Mouse (Mus musculus) megakaryocyte progenitor cell, adult 5-6 weeks (primary cell): ENCODE data around the gene Dpm3. TPM values are rescaled to one million over a fixed set of nuclear protein-coding genes. Genes with fewer than 3 reads are reported as not detected.
A peak's percentile ranks its signal among the peaks of the same experiment; 100 is the strongest.

ENCODE experiments used
- ATAC-seq: replicated peaks from 2 replicates; pipeline ENCODE4 v1.8.0; 2016; ENCODE audit warnings: mild to moderate bottlenecking, moderate TSS enrichment, inconsistent platforms; ENCODE audit not compliant: poor library complexity
- total RNA-seq, 2 experiments: library from RNA; stranded (forward) in 1 of 2; stranded (reverse) in 1 of 2; fragments of 157-497, 149-512 nt in 1 of 2; fragments of 200-1000 nt in 1 of 2; gene quantifications; 2 replicates each; pipeline versions ENCODE4 v1.2.3 to v1.2.4; 2015 to 2017

Dpm3 gene
- total RNA-seq, 2 experiments from 2014 or later = 101 to 135 TPM

GRCm38 (mm10) chr3:89292303-89292702 lies 33.1 kb downstream of the Dpm3 start:
- no peak for ATAC-seq

DNA sequence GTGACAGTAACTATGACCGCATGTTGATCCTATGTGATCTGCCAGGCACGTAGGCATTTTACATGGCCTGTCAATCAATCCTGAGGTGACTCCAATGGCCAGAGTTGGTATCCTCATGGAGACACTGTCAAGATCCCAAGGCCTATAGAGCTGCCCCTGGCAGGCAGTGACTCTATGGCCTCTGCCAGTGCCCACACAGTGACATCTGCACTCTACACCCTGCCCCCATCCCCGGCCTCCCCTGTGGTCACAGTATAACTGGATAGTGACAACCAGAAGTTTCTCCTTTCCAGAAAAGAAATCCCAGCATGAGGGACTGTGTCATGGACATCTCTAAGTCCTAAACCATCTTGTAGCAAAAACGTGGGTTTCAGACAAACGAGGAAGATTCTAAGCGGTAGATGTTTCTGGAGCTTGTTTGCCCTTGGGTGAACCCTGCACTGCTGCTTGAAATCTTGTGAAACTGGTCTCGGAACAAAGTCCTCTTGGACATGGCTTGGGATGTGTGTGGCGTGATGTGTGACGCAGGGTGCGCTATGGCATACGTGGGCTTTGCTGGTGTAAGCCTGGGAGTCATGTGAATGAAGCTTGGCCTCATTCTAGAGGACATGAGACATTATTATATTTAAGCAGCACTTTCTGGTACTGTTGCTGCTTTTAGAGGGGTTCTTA lies 34.2 kb downstream of the Dpm3 start:
- ATAC-seq = no peak

GRCm38 (mm10) chr3:89294195-89294594 lies 35.0 kb downstream of the Dpm3 start:
- ATAC-seq = no peak

GRCm38 (mm10) chr3:89295685-89296230 lies 36.6 kb downstream of the Dpm3 start:
- ATAC-seq = no peak

DNA sequence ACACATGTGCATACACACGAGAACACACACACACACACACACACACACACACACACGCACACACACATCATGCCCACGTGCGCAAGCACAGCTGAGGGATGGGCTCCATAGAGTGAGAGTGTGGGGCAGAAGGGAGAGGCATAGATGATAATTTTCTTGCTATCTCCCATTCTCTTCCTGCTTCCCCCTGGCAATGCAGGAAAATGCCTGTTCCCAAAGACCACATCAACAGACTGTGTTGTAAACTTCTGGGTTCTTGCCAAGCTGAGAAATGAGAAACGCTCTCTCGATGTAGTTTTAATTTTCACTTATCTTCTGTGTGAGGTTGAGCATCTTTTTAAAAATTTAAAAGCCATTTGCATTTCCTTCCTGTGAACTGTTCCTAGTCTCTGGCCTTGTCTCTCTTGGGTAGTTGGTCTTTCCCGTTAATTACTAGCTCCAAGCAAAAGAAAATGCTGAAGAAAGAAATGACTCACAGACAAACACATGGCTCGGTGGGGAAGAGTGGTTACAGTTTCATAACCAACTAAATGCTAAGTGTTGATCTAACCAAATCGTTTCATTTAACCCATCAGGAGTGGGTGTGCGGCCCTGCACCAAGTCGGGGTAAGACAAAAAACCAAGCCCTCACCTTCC lies 37.7 kb downstream of the Dpm3 start:
- no peak for ATAC-seq

DNA sequence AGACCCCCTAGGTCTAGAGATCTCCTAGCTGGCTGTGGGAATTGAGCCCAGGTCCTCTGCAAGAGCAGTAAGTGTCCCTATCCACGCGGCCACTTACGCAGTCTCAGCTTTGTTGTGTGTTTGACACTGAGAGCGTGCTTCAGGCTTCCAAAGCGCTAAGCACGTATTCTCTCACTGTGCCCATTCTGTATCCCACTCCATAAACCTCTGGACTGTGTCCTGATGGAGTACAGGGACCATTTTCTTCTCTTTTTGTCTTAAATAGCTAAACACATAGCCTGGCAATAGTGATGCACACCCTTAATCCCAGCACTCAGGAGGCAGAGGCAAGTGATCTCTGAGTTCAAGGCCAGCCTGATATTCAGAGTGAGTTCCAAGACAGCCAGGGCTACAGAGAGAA lies 39.8 kb downstream of the Dpm3 start:
- ATAC-seq = no peak

- peak; percentile 20; the same call in 1 of the 2 replicates for ATAC-seq
Measured at GRCm38 (mm10) chr3:89299499-89299898, 40.3 kb downstream of the Dpm3 start.

GRCm38 (mm10) chr3:89300071-89300470 lies 40.9 kb downstream of the Dpm3 start:
- ATAC-seq = no peak

- no peak for ATAC-seq
Measured at GRCm38 (mm10) chr3:89300514-89300913, 41.4 kb downstream of the Dpm3 start.

DNA sequence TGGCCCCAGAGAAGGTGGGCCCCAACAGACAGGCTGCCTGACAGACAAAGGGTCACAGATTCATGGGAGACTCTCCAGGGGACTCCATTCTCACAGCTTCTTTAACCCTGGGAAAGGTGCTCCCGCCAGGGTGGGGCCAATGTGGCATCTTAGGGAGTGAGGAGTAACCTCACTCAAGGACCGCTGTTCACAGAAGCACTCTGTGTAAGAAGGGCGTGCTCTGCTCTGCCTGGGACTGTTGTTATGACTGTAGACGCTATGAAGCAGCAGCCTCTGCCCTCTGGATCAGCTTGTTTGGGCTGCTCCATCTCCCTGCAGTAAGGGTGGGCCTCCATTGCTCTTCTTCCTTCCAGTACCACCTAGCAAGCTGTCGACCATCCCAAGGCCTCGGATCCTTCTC lies 45.3 kb downstream of the Dpm3 start:
- no peak for ATAC-seq

GRCm38 (mm10) chr3:89305105-89305504 lies 45.9 kb downstream of the Dpm3 start:
- no peak for ATAC-seq

GRCm38 (mm10) chr3:89305551-89306325 lies 46.6 kb downstream of the Dpm3 start:
- ATAC-seq = no peak

DNA sequence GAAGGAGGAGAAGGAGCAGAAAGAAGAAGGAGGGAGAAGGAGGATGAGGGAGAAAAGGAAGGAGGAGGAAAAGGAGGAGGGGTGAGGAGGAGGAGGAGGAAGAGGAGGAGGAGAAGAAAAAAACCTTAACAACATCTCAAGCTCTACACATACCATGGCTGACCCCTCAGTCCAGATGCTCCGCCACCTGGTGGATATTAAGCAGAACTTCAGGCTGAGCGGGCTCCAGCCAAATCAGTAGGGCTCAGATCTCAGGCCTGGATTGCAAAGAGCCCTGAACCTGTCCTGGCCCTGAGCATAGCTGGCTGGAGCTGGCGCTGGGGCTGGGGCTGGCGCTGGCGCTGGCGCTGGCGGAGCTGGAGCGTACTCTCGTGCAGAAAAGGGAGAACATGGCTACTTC lies 48.9 kb downstream of the Dpm3 start:
- ATAC-seq = peak; percentile 94

GRCm38 (mm10) chr3:89314340-89314739 lies 55.2 kb downstream of the Dpm3 start:
- no peak for ATAC-seq

GRCm38 (mm10) chr3:89314791-89315190 lies 55.6 kb downstream of the Dpm3 start:
- ATAC-seq = no peak

GRCm38 (mm10) chr3:89315195-89315929 lies 56.2 kb downstream of the Dpm3 start:
- ATAC-seq = peak; percentile 59

- ATAC-seq = no peak
Measured at GRCm38 (mm10) chr3:89315930-89316831, 57.0 kb downstream of the Dpm3 start.
